Mouse (Mus musculus): Measurements from ENCODE around the gene Arpp21. TPM values are rescaled to one million over a fixed set of nuclear protein-coding genes. Genes with fewer than 3 reads are reported as not detected.

Gene Arpp21
- polyA plus RNA-seq, 1 experiment from 2014 or later = 0.79 TPM

- Histone ChIP-seq H3K9ac (replicated peaks; ENCODE audit: low read length) (no peak overlapping the region), H3K4me3 (ENCODE audit: low read length) (no peak overlapping the region), H3K4me1 (ENCODE audit: insufficient read depth, low read length) (no peaks in the 10 kb centered on the region), H3K27ac (ENCODE audit: low read length) (no peak overlapping the region), H3K36me3 (ENCODE audit: insufficient read depth, low read length) (no peaks in the 10 kb centered on the region), H3K27me3 (ENCODE audit: insufficient read depth, low read length) (no peaks in the 10 kb centered on the region), H3K4me2 (replicated peaks; ENCODE audit: low read depth, low read length) (no peak overlapping the region), H3K9me3 (ENCODE audit: low read length) (no peaks in the 10 kb centered on the region)
- WGBS = 81% methylated on average over 4 of the region's 4 CpGs
- ATAC-seq (ENCODE audit: low FRiP score, low TSS enrichment) = no peak
Measured at GRCm38 (mm10) chr9:112164677-112165076, 71.1 kb downstream of the Arpp21 start.

DNA sequence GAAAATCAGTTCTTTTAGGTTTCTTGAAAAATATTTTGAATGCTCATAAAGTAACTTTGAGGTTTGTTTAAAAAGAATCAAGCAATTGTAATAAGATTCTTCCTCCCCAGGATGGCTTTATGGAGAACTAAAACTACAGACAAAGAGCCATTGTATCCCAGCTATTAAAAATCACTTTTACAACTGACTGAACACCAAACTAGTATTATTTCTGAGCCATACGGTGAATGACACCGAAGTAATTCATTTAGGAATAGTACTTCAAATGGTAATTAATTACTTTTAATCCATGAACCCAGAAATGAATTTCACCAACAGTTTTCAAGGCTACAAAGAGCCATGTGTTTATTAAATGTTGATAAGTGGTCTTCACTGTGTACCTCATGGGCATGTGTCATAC is 74.8 kb downstream of the Arpp21 start:
- no peaks in the 10 kb centered on the region for H3K4me1 ChIP-seq (ENCODE audit: insufficient read depth, low read length)
- no peaks in the 10 kb centered on the region for H3K9me3 ChIP-seq (ENCODE audit: low read length)
- H3K4me2 ChIP-seq (replicated peaks; ENCODE audit: low read depth, low read length) = no peak overlapping the region
- H3K27me3 ChIP-seq (ENCODE audit: insufficient read depth, low read length) = no peaks in the 10 kb centered on the region
- H3K4me3 ChIP-seq (ENCODE audit: low read length) = no peak overlapping the region
- ATAC-seq (ENCODE audit: low FRiP score, low TSS enrichment) = no peak
- WGBS = 69% methylated on average over 2 of the region's 2 CpGs
- no peak overlapping the region for H3K9ac ChIP-seq (replicated peaks; ENCODE audit: low read length)
- H3K27ac ChIP-seq (ENCODE audit: low read length) = no peak overlapping the region
- H3K36me3 ChIP-seq (ENCODE audit: insufficient read depth, low read length) = no peaks in the 10 kb centered on the region

DNA sequence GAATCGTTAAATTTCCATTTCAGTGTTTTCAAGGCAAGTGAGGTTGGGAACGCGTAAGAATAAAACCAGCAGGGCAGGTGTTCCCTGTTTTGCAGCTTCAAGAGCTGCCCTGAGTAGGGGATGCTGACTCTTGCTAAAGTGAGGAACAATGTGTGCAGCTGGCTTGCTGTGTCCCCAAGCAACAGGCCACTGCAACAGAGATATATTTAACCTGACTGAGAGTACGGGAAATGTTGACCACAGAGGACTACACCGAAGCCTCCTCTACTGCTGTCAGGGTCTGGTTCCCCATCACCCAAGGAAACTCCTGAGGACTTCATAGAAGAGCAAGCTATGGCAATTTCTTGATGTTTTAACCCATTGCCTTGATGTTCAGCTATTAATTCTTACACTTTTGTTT is 81.8 kb downstream of the Arpp21 start:
- no peak overlapping the region for H3K4me3 ChIP-seq (ENCODE audit: low read length)
- no peak overlapping the region for H3K27ac ChIP-seq (ENCODE audit: low read length)
- no peak overlapping the region for H3K9ac ChIP-seq (replicated peaks; ENCODE audit: low read length)
- H3K9me3 ChIP-seq (ENCODE audit: low read length) = no peaks in the 10 kb centered on the region
- H3K4me2 ChIP-seq (replicated peaks; ENCODE audit: low read depth, low read length) = no peak overlapping the region
- H3K36me3 ChIP-seq (ENCODE audit: insufficient read depth, low read length) = no peaks in the 10 kb centered on the region
- no peaks in the 10 kb centered on the region for H3K4me1 ChIP-seq (ENCODE audit: insufficient read depth, low read length)
- WGBS = 78% methylated on average over 5 of the region's 5 CpGs
- no peaks in the 10 kb centered on the region for H3K27me3 ChIP-seq (ENCODE audit: insufficient read depth, low read length)
- no peak for ATAC-seq (ENCODE audit: low FRiP score, low TSS enrichment)

- no peak overlapping the region for H3K4me2 ChIP-seq (replicated peaks; ENCODE audit: low read depth, low read length)
- H3K27me3 ChIP-seq (ENCODE audit: insufficient read depth, low read length) = no peaks in the 10 kb centered on the region
- no peak for ATAC-seq (ENCODE audit: low FRiP score, low TSS enrichment)
- WGBS = 94% methylated on average over 2 of the region's 2 CpGs
- no peaks in the 10 kb centered on the region for H3K9me3 ChIP-seq (ENCODE audit: low read length)
- H3K9ac ChIP-seq (replicated peaks; ENCODE audit: low read length) = no peak overlapping the region
- no peaks in the 10 kb centered on the region for H3K36me3 ChIP-seq (ENCODE audit: insufficient read depth, low read length)
- no peak overlapping the region for H3K4me3 ChIP-seq (ENCODE audit: low read length)
- no peaks in the 10 kb centered on the region for H3K4me1 ChIP-seq (ENCODE audit: insufficient read depth, low read length)
- no peak overlapping the region for H3K27ac ChIP-seq (ENCODE audit: low read length)
Measured at GRCm38 (mm10) chr9:112152762-112153161, 83.0 kb downstream of the Arpp21 start.

GRCm38 (mm10) chr9:112151177-112151576 is 84.6 kb downstream of the Arpp21 start:
- Histone ChIP-seq H3K36me3 (ENCODE audit: insufficient read depth, low read length) (no peaks in the 10 kb centered on the region), H3K9ac (replicated peaks; ENCODE audit: low read length) (no peak overlapping the region), H3K4me1 (ENCODE audit: insufficient read depth, low read length) (no peaks in the 10 kb centered on the region), H3K9me3 (ENCODE audit: low read length) (no peaks in the 10 kb centered on the region), H3K4me3 (ENCODE audit: low read length) (no peak overlapping the region), H3K27ac (ENCODE audit: low read length) (no peak overlapping the region), H3K4me2 (replicated peaks; ENCODE audit: low read depth, low read length) (no peak overlapping the region), H3K27me3 (ENCODE audit: insufficient read depth, low read length) (no peaks in the 10 kb centered on the region)
- peak; percentile 46; the same call in 1 of the 2 replicates for ATAC-seq (ENCODE audit: low FRiP score, low TSS enrichment)
- 46% methylated on average over 5 of the region's 5 CpGs for WGBS

DNA sequence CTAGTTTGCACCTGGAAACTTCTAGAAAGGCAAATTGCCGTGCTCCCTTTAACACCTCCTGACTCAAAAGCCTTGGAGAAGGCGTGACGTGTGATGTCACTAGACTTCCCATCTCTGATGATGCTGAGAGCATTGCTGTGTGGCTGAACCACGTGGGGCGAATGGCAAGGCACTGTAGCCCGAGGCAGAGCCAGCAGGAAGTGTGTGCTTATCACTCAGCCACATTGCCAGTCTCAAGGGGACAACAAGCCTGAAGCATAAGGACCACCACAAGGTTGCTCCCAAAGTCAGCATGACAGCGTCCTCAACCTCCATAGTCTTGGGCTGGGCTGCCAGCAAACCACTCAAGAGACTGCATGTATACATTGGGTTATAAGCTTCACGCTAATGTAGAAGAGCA is 95.1 kb downstream of the Arpp21 start:
- Histone ChIP-seq H3K4me2 (replicated peaks; ENCODE audit: low read depth, low read length) (no peak overlapping the region), H3K27ac (ENCODE audit: low read length) (no peak overlapping the region), H3K4me1 (ENCODE audit: insufficient read depth, low read length) (no peaks in the 10 kb centered on the region), H3K4me3 (ENCODE audit: low read length) (no peak overlapping the region), H3K27me3 (ENCODE audit: insufficient read depth, low read length) (no peaks in the 10 kb centered on the region), H3K36me3 (ENCODE audit: insufficient read depth, low read length) (no peaks in the 10 kb centered on the region), H3K9me3 (ENCODE audit: low read length) (no peaks in the 10 kb centered on the region), H3K9ac (replicated peaks; ENCODE audit: low read length) (no peak overlapping the region)
- no peak for ATAC-seq (ENCODE audit: low FRiP score, low TSS enrichment)
- 83% methylated on average over 8 of the region's 8 CpGs for WGBS

- H3K36me3 ChIP-seq (ENCODE audit: insufficient read depth, low read length) = no peaks in the 10 kb centered on the region
Measured at GRCm38 (mm10) chr9:112137820-112138219, 97.9 kb downstream of the Arpp21 start.

GRCm38 (mm10) chr9:112130812-112131211 is 104.9 kb downstream of the Arpp21 start:
- no peaks in the 10 kb centered on the region for H3K36me3 ChIP-seq (ENCODE audit: insufficient read depth, low read length)
- no peak overlapping the region for H3K4me2 ChIP-seq (replicated peaks; ENCODE audit: low read depth, low read length)
- peaks cover 3% of the 10 kb centered on the region; the same call in 1 of the 2 replicates for H3K27me3 ChIP-seq (ENCODE audit: insufficient read depth, low read length)
- no peak overlapping the region for H3K9ac ChIP-seq (replicated peaks; ENCODE audit: low read length)
- H3K27ac ChIP-seq (ENCODE audit: low read length) = no peak overlapping the region
- 46% methylated on average over 3 of the region's 3 CpGs for WGBS
- no peaks in the 10 kb centered on the region for H3K9me3 ChIP-seq (ENCODE audit: low read length)
- no peaks in the 10 kb centered on the region for H3K4me1 ChIP-seq (ENCODE audit: insufficient read depth, low read length)
- peak; percentile 15; the same call in 1 of the 2 replicates for ATAC-seq (ENCODE audit: low FRiP score, low TSS enrichment)
- no peak overlapping the region for H3K4me3 ChIP-seq (ENCODE audit: low read length)

More at GRCm38 (mm10) chr9:112137820-112138219, 97.9 kb downstream of the Arpp21 start:
- no peak overlapping the region for H3K9ac ChIP-seq (replicated peaks; ENCODE audit: low read length)
- no peak overlapping the region for H3K27ac ChIP-seq (ENCODE audit: low read length)
- no peak overlapping the region for H3K4me3 ChIP-seq (ENCODE audit: low read length)
- no peaks in the 10 kb centered on the region for H3K4me1 ChIP-seq (ENCODE audit: insufficient read depth, low read length)
- H3K9me3 ChIP-seq (ENCODE audit: low read length) = no peaks in the 10 kb centered on the region
- H3K4me2 ChIP-seq (replicated peaks; ENCODE audit: low read depth, low read length) = no peak overlapping the region
- no peak for ATAC-seq (ENCODE audit: low FRiP score, low TSS enrichment)
- H3K27me3 ChIP-seq (ENCODE audit: insufficient read depth, low read length) = no peaks in the 10 kb centered on the region

DNA sequence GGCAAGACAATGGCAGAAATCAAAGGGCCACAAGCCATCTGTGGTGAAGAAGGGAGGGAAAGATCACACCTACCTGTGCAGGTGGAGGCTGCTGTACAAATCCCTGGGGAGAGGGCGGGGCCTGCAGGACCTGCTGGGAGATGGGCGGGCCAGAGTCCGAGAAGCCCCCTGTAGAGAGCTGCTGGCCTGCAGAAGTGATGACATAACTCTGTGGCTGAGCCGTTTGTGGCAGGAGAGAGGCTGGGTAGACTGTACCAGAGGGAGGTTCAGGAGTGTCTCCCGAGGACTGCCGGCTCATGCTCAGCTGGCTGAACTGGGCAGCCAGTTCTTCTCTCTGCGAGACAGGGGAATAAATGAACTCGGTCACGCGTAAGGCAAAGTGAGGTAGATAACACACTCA is 111.1 kb downstream of the Arpp21 start:
- no peak; the same call in 1 of the 2 replicates for ATAC-seq (ENCODE audit: low FRiP score, low TSS enrichment)
- no peak overlapping the region for H3K4me2 ChIP-seq (replicated peaks; ENCODE audit: low read depth, low read length)
- H3K9me3 ChIP-seq (ENCODE audit: low read length) = no peaks in the 10 kb centered on the region

DNA sequence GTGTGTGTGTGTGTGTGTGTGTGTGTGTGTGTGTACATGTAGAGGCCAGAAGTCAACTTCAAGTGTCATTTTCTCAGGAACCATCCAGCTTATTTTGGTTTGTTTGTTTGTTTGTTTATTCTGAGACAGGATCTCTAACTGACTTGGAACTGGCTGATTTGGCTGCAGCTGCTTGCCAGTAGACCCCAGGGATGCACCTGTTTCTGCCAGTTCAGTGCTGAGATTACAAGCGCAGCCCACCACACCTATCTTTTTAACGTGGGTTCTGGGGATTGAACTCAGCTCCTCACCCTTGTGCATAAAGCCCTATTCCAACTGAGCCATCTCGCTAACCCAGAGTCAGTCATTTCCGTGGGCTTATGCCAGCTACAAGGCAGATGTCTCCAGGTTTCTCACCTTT is 111.6 kb downstream of the Arpp21 start:
- Histone ChIP-seq H3K36me3 (ENCODE audit: insufficient read depth, low read length) (no peaks in the 10 kb centered on the region), H3K4me3 (ENCODE audit: low read length) (no peak overlapping the region), H3K27me3 (ENCODE audit: insufficient read depth, low read length) (peaks cover 12% of the 10 kb centered on the region), H3K4me1 (ENCODE audit: insufficient read depth, low read length) (peaks cover 7% of the 10 kb centered on the region), H3K4me2 (replicated peaks; ENCODE audit: low read depth, low read length) (no peak overlapping the region), H3K9ac (replicated peaks; ENCODE audit: low read length) (no peak overlapping the region), H3K27ac (ENCODE audit: low read length) (no peak overlapping the region), H3K9me3 (ENCODE audit: low read length) (no peaks in the 10 kb centered on the region)
- 71% methylated on average over 4 of the region's 4 CpGs for WGBS
- no peak for ATAC-seq (ENCODE audit: low FRiP score, low TSS enrichment)

More for the DNA sequence above, 111.1 kb downstream of the Arpp21 start:
- WGBS = 32% methylated on average over 10 of the region's 10 CpGs
- Histone ChIP-seq H3K36me3 (ENCODE audit: insufficient read depth, low read length) (no peaks in the 10 kb centered on the region), H3K4me3 (ENCODE audit: low read length) (no peak overlapping the region), H3K9ac (replicated peaks; ENCODE audit: low read length) (no peak overlapping the region), H3K4me1 (ENCODE audit: insufficient read depth, low read length) (peaks cover 7% of the 10 kb centered on the region), H3K27ac (ENCODE audit: low read length) (no peak overlapping the region), H3K27me3 (ENCODE audit: insufficient read depth, low read length) (peaks cover 8% of the 10 kb centered on the region)
